Mouse (Mus musculus): Measurements from ENCODE around the gene Olfr549. TPM values are rescaled to one million over a fixed set of nuclear protein-coding genes. Genes with fewer than 3 reads are reported as not detected.

The Olfr549 gene
- not detected in 2 replicates for polyA plus RNA-seq (2015; fragmentation: Nextera tagmentation; extraction: Ambion mirVana)

DNA sequence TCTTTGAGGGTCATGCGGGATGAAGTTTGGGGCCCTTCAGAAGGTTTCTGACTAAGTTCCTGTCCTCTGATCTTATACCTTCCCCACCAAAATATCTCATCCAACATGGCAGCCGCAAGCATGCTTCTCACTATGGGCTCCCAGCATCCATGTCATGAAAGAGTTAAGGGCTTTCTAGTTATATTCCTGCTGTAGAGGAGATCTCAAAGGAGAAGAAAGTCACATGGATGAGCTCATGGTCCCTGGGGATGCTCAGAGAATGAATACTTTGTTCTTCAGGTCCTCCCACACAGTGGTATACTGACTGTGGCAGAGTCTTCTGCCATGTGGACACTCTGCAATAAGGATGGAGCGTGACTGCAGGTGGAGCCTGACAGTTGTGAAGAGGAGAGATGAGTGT is at the start of gene Olfr549:
TSS of gene Olfr549 (plus strand) at position 301 of the 400 bp plus-strand sequence.
- Histone ChIP-seq H3K36me3 (replicated peaks) (no peaks in the 10 kb centered on the region), H3K9me3 (replicated peaks) (no peaks in the 10 kb centered on the region), H3K4me2 (no peak within 1 kb of the TSS), H3K9ac (no peak within 1 kb of the TSS), H3K27me3 (no peaks in the 10 kb centered on the region), H3K4me3 (replicated peaks) (no peak within 1 kb of the TSS), H3K4me1 (replicated peaks) (no peaks in the 10 kb centered on the region), H3K27ac (replicated peaks) (no peak within 1 kb of the TSS)
- ATAC-seq (ENCODE audit: insufficient read depth) = no peak
- WGBS (ENCODE audit: insufficient replicate concordance) = 63% methylated on average over 3 of the region's 3 CpGs

DNA sequence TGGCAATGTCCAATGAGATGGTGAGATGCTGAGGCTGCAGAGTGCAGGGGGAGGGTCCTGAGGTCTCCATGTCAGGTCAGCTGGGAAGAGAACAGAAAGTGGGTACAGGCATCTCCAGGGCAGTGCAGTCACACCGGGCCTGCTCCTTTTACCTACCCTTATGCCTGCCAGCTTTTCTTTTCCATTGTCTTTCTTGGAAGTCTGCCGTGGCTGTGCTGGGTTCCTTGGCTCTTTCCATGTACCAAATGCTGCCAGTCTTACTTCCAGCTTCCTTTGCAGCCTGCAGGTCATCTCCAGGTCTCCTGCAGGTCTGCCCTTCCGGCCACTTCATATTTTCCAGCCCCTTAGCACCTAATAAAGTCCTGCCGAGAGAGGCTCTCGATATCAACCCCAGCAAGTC is 47.7 kb upstream of the Olfr549 start:
- 59% methylated on average over 5 of the region's 5 CpGs for WGBS (ENCODE audit: insufficient replicate concordance)

DNA sequence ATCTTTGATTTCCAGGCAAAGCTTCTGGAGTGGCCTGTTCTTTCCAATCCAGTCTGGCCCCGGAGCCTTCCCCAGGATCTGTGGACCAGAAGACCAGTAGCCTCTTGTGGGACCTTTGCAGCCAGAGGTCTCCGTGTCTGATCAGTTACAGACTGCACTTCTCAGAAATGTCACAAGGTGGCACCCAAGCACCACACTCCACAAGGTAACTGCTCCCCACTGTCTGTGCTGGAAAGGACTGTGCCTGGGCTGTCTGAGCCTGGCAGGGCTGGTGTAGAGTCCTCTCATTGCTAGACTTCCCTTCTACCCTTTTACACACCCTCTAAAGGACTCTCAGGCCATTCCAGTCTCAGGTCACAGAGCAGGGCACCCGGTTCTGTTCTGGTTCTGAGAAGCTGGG is 42.8 kb upstream of the Olfr549 start:
- Histone ChIP-seq H3K27me3 (peaks cover 8% of the 10 kb centered on the region), H3K4me1 (replicated peaks) (no peaks in the 10 kb centered on the region), H3K4me2 (no peak overlapping the region), H3K9me3 (replicated peaks) (no peaks in the 10 kb centered on the region), H3K4me3 (replicated peaks) (no peak overlapping the region), H3K9ac (no peak overlapping the region), H3K27ac (replicated peaks) (no peak overlapping the region), H3K36me3 (replicated peaks) (no peaks in the 10 kb centered on the region)
- ATAC-seq (ENCODE audit: insufficient read depth) = no peak
- 28% methylated on average over 3 of the region's 3 CpGs for WGBS (ENCODE audit: insufficient replicate concordance)

More for the DNA sequence above, 47.7 kb upstream of the Olfr549 start:
- no peak overlapping the region for H3K4me3 ChIP-seq (replicated peaks)
- no peaks in the 10 kb centered on the region for H3K27me3 ChIP-seq
- no peak overlapping the region for H3K9ac ChIP-seq
- no peaks in the 10 kb centered on the region for H3K4me1 ChIP-seq (replicated peaks)
- no peaks in the 10 kb centered on the region for H3K36me3 ChIP-seq (replicated peaks)
- H3K9me3 ChIP-seq (replicated peaks) = no peaks in the 10 kb centered on the region
- H3K4me2 ChIP-seq = no peak overlapping the region
- H3K27ac ChIP-seq (replicated peaks) = no peak overlapping the region
- no peak for ATAC-seq (ENCODE audit: insufficient read depth)

DNA sequence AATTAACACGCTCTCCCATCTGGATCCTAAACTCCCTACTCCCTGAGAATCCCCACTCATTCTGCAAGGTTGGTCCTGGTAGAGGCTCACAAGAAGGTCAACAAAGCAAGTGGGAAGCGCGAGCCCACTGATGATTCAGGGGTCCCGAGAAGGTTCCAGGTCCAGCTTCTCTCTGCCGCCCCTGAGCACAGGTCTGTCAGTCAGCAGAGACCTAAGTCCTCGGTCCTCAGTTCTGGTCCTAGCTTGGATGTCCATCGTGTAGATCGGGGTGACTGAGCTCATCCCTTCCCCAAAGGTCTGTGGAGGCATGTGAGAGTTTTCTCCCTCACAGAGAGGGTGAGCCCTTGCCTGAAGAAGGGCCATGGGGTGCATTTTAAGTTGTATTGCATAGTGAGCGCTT is 41.6 kb upstream of the Olfr549 start:
- H3K4me3 ChIP-seq (replicated peaks) = no peak overlapping the region
- 68% methylated on average over 9 of the region's 9 CpGs for WGBS (ENCODE audit: insufficient replicate concordance)
- H3K9ac ChIP-seq = no peak overlapping the region
- ATAC-seq (ENCODE audit: insufficient read depth) = no peak
- H3K4me1 ChIP-seq (replicated peaks) = peaks cover 5% of the 10 kb centered on the region
- no peak overlapping the region for H3K27ac ChIP-seq (replicated peaks)
- H3K27me3 ChIP-seq = peaks cover 20% of the 10 kb centered on the region
- H3K36me3 ChIP-seq (replicated peaks) = no peaks in the 10 kb centered on the region
- no peaks in the 10 kb centered on the region for H3K9me3 ChIP-seq (replicated peaks)
- no peak overlapping the region for H3K4me2 ChIP-seq

DNA sequence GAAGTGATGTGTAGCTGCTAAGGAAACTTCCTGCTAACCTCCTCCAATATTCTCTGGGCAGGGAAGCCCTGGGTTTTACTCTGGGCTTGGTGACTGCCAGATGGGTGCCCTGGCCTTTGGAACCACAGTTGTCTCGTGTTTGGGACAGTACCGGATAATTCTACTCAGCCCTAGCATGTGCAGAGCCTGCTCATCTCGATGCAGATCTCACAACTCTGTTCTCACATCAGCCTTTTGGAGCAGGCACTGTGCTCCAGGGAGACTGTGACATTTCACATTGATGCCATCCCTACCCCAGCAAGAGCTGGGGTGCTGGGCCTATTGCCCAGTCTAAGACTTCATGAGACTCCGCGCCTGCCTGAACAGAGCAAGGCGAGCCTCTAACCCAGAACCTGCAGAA is 41.0 kb upstream of the Olfr549 start:
- H3K9ac ChIP-seq = no peak overlapping the region
- peaks cover 5% of the 10 kb centered on the region for H3K4me1 ChIP-seq (replicated peaks)
- no peak for ATAC-seq (ENCODE audit: insufficient read depth)
- H3K4me3 ChIP-seq (replicated peaks) = no peak overlapping the region
- no peak overlapping the region for H3K4me2 ChIP-seq
- 68% methylated on average over 6 of the region's 6 CpGs for WGBS (ENCODE audit: insufficient replicate concordance)
- H3K27ac ChIP-seq (replicated peaks) = no peak overlapping the region
- H3K36me3 ChIP-seq (replicated peaks) = no peaks in the 10 kb centered on the region
- H3K27me3 ChIP-seq = peaks cover 23% of the 10 kb centered on the region
- no peaks in the 10 kb centered on the region for H3K9me3 ChIP-seq (replicated peaks)

DNA sequence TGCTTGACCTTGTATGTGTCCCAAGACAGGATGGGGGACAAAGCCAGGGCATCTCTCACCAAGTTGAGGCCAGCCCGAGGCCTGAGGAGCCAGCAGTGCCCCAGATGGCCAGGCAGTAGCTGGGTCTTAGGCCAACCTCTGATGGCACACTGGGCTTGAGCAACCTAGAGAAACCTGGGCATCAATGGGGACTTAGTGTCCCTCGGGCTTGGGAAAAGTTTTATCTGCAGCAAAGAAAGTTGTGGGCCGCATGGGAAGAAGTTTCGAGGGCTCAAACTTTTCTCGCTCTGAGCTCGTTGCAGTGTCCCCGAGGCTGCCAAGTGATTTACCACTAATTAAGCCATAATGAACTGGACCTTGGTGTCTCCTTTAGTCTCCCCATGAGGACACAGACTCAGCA is 39.9 kb upstream of the Olfr549 start:
- Histone ChIP-seq H3K4me3 (replicated peaks) (no peak overlapping the region), H3K4me1 (replicated peaks) (peaks cover 5% of the 10 kb centered on the region), H3K9me3 (replicated peaks) (no peaks in the 10 kb centered on the region), H3K9ac (no peak overlapping the region), H3K27ac (replicated peaks) (no peak overlapping the region), H3K36me3 (replicated peaks) (no peaks in the 10 kb centered on the region), H3K27me3 (peaks cover 28% of the 10 kb centered on the region), H3K4me2 (no peak overlapping the region)
- 59% methylated on average over 7 of the region's 7 CpGs for WGBS (ENCODE audit: insufficient replicate concordance)
- ATAC-seq (ENCODE audit: insufficient read depth) = no peak

DNA sequence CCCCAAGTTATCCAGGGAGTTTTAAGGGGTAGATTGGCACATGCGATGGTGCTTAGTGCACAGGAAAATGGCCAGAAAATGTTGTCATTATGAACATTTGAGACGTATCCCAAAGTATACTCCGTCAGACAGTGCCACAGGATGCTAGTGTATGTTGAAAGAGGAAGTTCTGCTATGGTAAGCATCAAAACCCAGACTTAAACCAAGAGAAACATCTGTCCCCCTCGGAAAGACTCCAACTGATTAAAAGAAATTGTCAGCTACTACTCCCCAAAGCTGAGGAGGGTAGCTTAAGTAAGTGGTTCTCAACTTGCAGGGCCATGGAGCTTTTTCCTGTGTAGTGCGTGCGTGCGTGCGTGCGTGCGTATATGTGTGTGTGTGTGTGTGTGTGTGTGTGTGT is 37.7 kb upstream of the Olfr549 start:
- Histone ChIP-seq H3K27ac (replicated peaks) (no peak overlapping the region), H3K36me3 (replicated peaks) (no peaks in the 10 kb centered on the region), H3K4me3 (replicated peaks) (no peak overlapping the region), H3K4me1 (replicated peaks) (peaks cover 5% of the 10 kb centered on the region), H3K9me3 (replicated peaks) (no peaks in the 10 kb centered on the region), H3K9ac (no peak overlapping the region), H3K27me3 (peaks cover 28% of the 10 kb centered on the region), H3K4me2 (no peak overlapping the region)
- no peak for ATAC-seq (ENCODE audit: insufficient read depth)
- WGBS (ENCODE audit: insufficient replicate concordance) = 64% methylated on average over 10 of the region's 10 CpGs

DNA sequence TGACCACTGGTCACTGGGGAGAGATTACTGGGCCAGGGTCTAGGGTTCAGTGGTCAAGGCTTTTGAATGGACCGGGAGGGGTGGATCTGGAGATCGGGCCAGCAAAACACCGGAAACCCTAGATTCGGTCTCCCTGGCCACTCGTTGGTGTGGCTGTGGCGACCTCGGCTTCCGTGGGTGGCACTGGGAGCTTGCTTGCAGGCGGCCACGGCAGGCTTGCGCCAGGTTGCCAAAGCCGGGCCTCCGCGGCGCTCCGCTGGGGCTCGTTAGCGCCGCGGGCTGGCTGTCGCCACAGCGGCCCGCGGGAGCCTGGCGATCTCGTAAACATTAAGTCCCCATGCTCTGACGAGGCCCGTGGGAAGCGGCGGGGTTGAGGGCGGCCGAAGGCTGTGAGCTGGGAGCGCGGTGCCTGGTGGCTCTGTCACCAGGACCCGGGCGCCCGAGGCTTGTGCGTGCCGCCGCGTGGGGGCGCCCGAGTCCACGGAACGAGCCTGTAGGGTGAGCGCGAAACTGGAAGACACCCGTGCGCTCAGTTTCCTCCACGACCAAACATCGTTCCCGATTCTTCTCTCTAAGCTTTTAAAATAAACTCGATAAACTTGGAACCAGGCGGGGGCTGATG is 36.7 kb upstream of the Olfr549 start:
- Histone ChIP-seq H3K27ac (replicated peaks) (no peak overlapping the region), H3K4me2 (peak overlapping the region; percentile 80), H3K9me3 (replicated peaks) (no peaks in the 10 kb centered on the region), H3K36me3 (replicated peaks) (no peaks in the 10 kb centered on the region), H3K4me3 (replicated peaks) (peak overlapping the region; percentile 50), H3K4me1 (replicated peaks) (peaks cover 5% of the 10 kb centered on the region), H3K9ac (peak overlapping the region; percentile 6; the same call in 1 of the 2 replicates), H3K27me3 (peaks cover 28% of the 10 kb centered on the region)
- WGBS (ENCODE audit: insufficient replicate concordance) = 2% methylated on average over 54 of the region's 54 CpGs
- ATAC-seq (ENCODE audit: insufficient read depth) = peak; percentile 76

DNA sequence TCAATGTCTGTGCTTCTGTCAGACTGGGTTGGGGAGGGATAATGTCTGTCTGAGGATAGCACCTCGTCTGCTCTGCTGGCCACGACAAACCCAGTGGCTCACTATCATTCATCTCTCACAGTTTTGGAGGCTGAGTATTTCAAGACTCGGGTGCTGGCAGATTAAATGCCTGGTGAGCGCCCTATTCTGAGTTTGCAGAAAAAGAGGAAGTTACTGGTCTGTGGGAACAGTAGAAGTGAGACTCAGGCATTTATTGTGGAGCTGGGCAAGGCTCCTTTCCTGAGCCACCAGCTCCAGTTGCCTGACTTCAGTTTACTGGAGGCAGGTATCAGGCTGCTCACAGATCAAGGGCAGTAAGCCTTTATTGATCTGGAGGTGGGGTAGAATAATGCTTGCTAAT is 35.5 kb upstream of the Olfr549 start:
- Histone ChIP-seq H3K4me3 (replicated peaks) (no peak overlapping the region), H3K9me3 (replicated peaks) (no peaks in the 10 kb centered on the region), H3K27me3 (peaks cover 28% of the 10 kb centered on the region), H3K4me1 (replicated peaks) (peaks cover 5% of the 10 kb centered on the region), H3K4me2 (no peak overlapping the region), H3K9ac (no peak overlapping the region), H3K27ac (replicated peaks) (no peak overlapping the region), H3K36me3 (replicated peaks) (no peaks in the 10 kb centered on the region)
- no peak for ATAC-seq (ENCODE audit: insufficient read depth)
- 10% methylated on average over 4 of the region's 4 CpGs for WGBS (ENCODE audit: insufficient replicate concordance)

DNA sequence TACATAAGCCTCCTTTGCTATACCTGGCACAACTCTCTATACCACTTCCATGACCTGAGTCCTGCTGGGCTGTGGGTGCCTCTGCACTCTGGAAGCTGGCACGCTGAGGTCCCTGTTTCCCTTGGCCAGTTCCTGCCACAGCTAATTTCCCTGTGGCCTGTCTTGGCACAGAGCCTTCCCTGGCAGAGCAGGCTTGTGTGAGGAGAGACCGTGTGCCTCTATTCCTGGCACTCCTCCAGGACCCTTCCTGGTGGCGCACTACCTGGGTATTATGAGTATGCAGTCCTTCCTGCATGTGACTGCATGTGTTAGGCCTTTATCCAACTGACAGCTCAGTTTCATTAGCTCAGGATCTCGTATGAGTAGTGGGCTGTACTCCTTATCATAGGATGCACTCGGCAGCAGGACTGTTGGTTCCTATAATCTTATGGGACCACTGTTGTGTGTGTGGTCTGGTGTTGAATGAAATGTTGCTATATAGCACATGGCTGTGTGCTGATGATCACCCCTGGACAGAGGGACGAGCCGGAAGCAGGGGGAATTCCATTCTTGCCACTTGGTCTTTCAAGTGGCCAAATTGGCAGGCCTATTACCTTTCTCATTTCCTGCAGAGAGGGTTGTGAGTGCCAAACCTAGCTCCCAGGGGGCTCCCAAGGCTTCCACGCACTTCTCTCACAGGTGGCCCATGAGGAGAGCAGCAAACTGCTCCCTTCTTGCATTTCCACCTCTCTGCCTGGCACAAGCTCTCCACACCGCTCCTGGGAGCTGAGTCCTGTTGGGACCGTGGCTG is 33.2 kb upstream of the Olfr549 start:
- Histone ChIP-seq H3K4me2 (no peak overlapping the region), H3K4me3 (replicated peaks) (no peak overlapping the region), H3K27ac (replicated peaks) (no peak overlapping the region), H3K4me1 (replicated peaks) (peaks cover 5% of the 10 kb centered on the region), H3K36me3 (replicated peaks) (no peaks in the 10 kb centered on the region), H3K9me3 (replicated peaks) (no peaks in the 10 kb centered on the region), H3K27me3 (peaks cover 24% of the 10 kb centered on the region), H3K9ac (no peak overlapping the region)
- no peak for ATAC-seq (ENCODE audit: insufficient read depth)
- WGBS (ENCODE audit: insufficient replicate concordance) = 51% methylated on average over 10 of the region's 10 CpGs

DNA sequence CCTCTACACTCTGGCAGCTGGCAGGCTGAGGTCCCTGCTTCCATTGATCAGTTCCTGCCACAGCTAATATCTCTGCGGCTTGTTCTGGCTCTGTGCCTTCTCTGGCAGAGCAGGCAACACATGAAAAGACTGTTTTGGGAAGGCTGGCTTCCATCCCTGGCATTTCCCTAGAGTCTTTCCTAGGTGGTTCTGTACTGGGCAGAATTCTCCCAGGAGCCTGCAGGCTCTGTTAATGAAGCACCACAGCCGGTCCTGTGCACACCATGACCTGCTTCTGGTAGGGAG is 32.7 kb upstream of the Olfr549 start:
- H3K4me1 ChIP-seq (replicated peaks) = peaks cover 5% of the 10 kb centered on the region
- H3K27ac ChIP-seq (replicated peaks) = no peak overlapping the region
- H3K9ac ChIP-seq = no peak overlapping the region
- no peaks in the 10 kb centered on the region for H3K36me3 ChIP-seq (replicated peaks)
- H3K4me3 ChIP-seq (replicated peaks) = no peak overlapping the region
- no peak for ATAC-seq (ENCODE audit: insufficient read depth)
- peaks cover 19% of the 10 kb centered on the region for H3K27me3 ChIP-seq
- H3K4me2 ChIP-seq = no peak overlapping the region
- WGBS (ENCODE audit: insufficient replicate concordance) = 40% methylated on average over 2 of the region's 2 CpGs
- H3K9me3 ChIP-seq (replicated peaks) = no peaks in the 10 kb centered on the region

DNA sequence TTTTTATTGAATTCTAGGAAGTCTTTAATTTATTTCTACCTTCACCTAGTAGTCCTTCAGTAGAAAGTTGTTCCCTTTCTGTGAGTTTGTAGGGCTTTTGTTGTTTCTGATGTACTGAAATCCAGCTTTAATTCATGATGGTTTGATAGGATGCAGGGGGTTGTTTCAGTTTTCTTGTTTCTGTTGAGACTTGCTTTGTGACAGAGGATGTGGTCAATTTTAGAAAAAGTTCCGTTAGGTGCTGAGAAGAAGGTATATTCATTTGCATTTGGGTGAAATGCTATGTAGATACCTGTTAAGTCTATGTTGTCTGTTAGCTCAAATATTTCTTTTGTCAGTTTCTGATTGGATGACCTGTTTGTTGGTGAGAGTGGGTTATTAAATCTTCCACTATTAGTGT is 20.6 kb upstream of the Olfr549 start:
- no peak for ATAC-seq (ENCODE audit: insufficient read depth)
- Histone ChIP-seq H3K27me3 (no peaks in the 10 kb centered on the region), H3K27ac (replicated peaks) (no peak overlapping the region), H3K4me1 (replicated peaks) (no peaks in the 10 kb centered on the region), H3K9me3 (replicated peaks) (no peaks in the 10 kb centered on the region), H3K36me3 (replicated peaks) (no peaks in the 10 kb centered on the region), H3K4me3 (replicated peaks) (no peak overlapping the region), H3K9ac (no peak overlapping the region), H3K4me2 (no peak overlapping the region)
- 52% methylated on average over 1 of the region's 1 CpGs for WGBS (ENCODE audit: insufficient replicate concordance)

Measured in liver, embryonic 15.5 days (tissue).